Mouse (Mus musculus) right cerebral cortex, postnatal 36 days (tissue): ENCODE measurements around the gene Chst1.
A peak's percentile ranks its signal among the peaks of the same experiment; 100 is the strongest.

Experiments
- DNase-seq, 2 experiments: peaks; one replicate each; pipeline ENCODE4 v3.0.0; 2022; ENCODE audit warnings: low spot score in 2 of 2, mixed read lengths in 1 of 2

Chst1 gene

GRCm38 (mm10) chr2:92609704-92610379 is 10.3 kb downstream of the Chst1 start:
- peak in 1 of 2 experiments; percentile 66 for DNase-seq

- DNase-seq: no peak
Observed at GRCm38 (mm10) chr2:92613645-92614044, 14.1 kb downstream of the Chst1 start.

- DNase-seq: no peak
Observed at GRCm38 (mm10) chr2:92614106-92614505, 14.6 kb downstream of the Chst1 start.

GRCm38 (mm10) chr2:92617077-92617756 is 17.7 kb downstream of the Chst1 start:
- no peak for DNase-seq

- no peak for DNase-seq
Observed at GRCm38 (mm10) chr2:92618016-92618415, 18.5 kb downstream of the Chst1 start.

GRCm38 (mm10) chr2:92627633-92628032 is 28.1 kb downstream of the Chst1 start:
- no peak for DNase-seq

GRCm38 (mm10) chr2:92630799-92631198 is 31.3 kb downstream of the Chst1 start:
- DNase-seq: no peak

- DNase-seq: no peak
Observed at GRCm38 (mm10) chr2:92632027-92632426, 32.5 kb downstream of the Chst1 start.

- DNase-seq: no peak
Observed at GRCm38 (mm10) chr2:92640555-92640954, 41.0 kb downstream of the Chst1 start.

GRCm38 (mm10) chr2:92645282-92646037 is 46.0 kb downstream of the Chst1 start:
- DNase-seq: no peak

- no peak for DNase-seq
Observed at GRCm38 (mm10) chr2:92649154-92649801, 49.8 kb downstream of the Chst1 start.

GRCm38 (mm10) chr2:92650428-92650827 is 50.9 kb downstream of the Chst1 start:
- DNase-seq: no peak

GRCm38 (mm10) chr2:92651294-92651816 is 51.8 kb downstream of the Chst1 start:
- no peak for DNase-seq

- DNase-seq: no peak
Observed at GRCm38 (mm10) chr2:92657189-92657588, 57.7 kb downstream of the Chst1 start.

GRCm38 (mm10) chr2:92658293-92659150 is 59.0 kb downstream of the Chst1 start:
- no peak for DNase-seq

GRCm38 (mm10) chr2:92659491-92660035 is 60.1 kb downstream of the Chst1 start:
- DNase-seq: no peak

- DNase-seq: no peak
Observed at GRCm38 (mm10) chr2:92662534-92663068, 63.1 kb downstream of the Chst1 start.
